In genomic region chr8:13625281-13625970, GRCm38 (mm10) we compare ENCODE assay signal across 7 mouse cellular contexts. TPM values are rescaled to one million over a fixed set of nuclear protein-coding genes. Genes with fewer than 3 reads are reported as not detected.
DNase-seq lines count a peak whose midpoint lies in the region; ATAC-seq and TF ChIP-seq lines count a peak whose summit lies in the region.

No protein-coding gene starts in this region.

- H3K36me3 ChIP-seq in kidney, embryonic 15.5 days = peaks cover 6% of the 10 kb centered on the region
- H3K36me3 ChIP-seq in embryonic facial prominence, embryonic 15.5 days = 0 out of 2 replicates have a peak, but pooled peaks cover 8% of the 10 kb centered on the region
- H3K36me3 ChIP-seq in hindbrain, embryonic 15.5 days = no peaks in the 10 kb centered on the region
- peaks cover 7% of the 10 kb centered on the region for H3K36me3 ChIP-seq in myocyte (ENCODE audit: control insufficient read depth, insufficient read depth)

- H3ac ChIP-seq in myocyte (ENCODE audit: control insufficient read depth, insufficient read length) = no peak overlapping the region

- peak overlapping the region; percentile 51; the same call in 1 of the 2 replicates for H3K27ac ChIP-seq in kidney, embryonic 15.5 days
- peak overlapping the region; percentile 71 for H3K27ac ChIP-seq in embryonic facial prominence, embryonic 15.5 days (replicated peaks)
- peak overlapping the region; percentile 82 for H3K27ac ChIP-seq in hindbrain, embryonic 15.5 days (replicated peaks)

- H3K4me2 ChIP-seq in kidney, embryonic 15.5 days = no peak overlapping the region
- H3K4me2 ChIP-seq in embryonic facial prominence, embryonic 15.5 days (replicated peaks) = no peak overlapping the region
- no peak overlapping the region for H3K4me2 ChIP-seq in hindbrain, embryonic 15.5 days
- peak overlapping the region; percentile 41 for H3K4me2 ChIP-seq in myocyte (ENCODE audit: low read depth)

- 0 out of 2 replicates have a peak, but pooled peaks cover 3% of the 10 kb centered on the region for H3K9me3 ChIP-seq in kidney, embryonic 15.5 days (replicated peaks)
- no peaks in the 10 kb centered on the region for H3K9me3 ChIP-seq in embryonic facial prominence, embryonic 15.5 days (replicated peaks)
- no peaks in the 10 kb centered on the region for H3K9me3 ChIP-seq in hindbrain, embryonic 15.5 days

- no peak for ATAC-seq in kidney, embryonic 15.5 days (replicated peaks; ENCODE audit: low FRiP score)
- no peak for ATAC-seq in embryonic facial prominence, embryonic 15.5 days (ENCODE audit: insufficient number of reproducible peaks, low FRiP score, low TSS enrichment, low read depth)
- ATAC-seq in hindbrain, embryonic 15.5 days (ENCODE audit: low FRiP score, low read depth) = no peak

- WGBS in kidney, embryonic 15.5 days = 69% methylated on average over 5 of the region's 5 CpGs
- WGBS in embryonic facial prominence, embryonic 15.5 days = 63% methylated on average over 5 of the region's 5 CpGs
- 81% methylated on average over 5 of the region's 5 CpGs for WGBS in hindbrain, embryonic 15.5 days

- TF ChIP-seq POLR2A in myocyte (IDR thresholded peaks at IDR 0.05; ENCODE audit: insufficient read length, low read depth) = no peak

- peaks cover 25% of the 10 kb centered on the region for H3K4me1 ChIP-seq in kidney, embryonic 15.5 days
- H3K4me1 ChIP-seq in embryonic facial prominence, embryonic 15.5 days = peaks cover 45% of the 10 kb centered on the region
- H3K4me1 ChIP-seq in hindbrain, embryonic 15.5 days (replicated peaks) = peaks cover 40% of the 10 kb centered on the region

- no peaks in the 10 kb centered on the region for H3K27me3 ChIP-seq in kidney, embryonic 15.5 days
- H3K27me3 ChIP-seq in embryonic facial prominence, embryonic 15.5 days = no peaks in the 10 kb centered on the region
- H3K27me3 ChIP-seq in hindbrain, embryonic 15.5 days = no peaks in the 10 kb centered on the region
- H3K27me3 ChIP-seq in myocyte (ENCODE audit: control insufficient read depth, insufficient read depth, insufficient read length) = no peaks in the 10 kb centered on the region

- DNase-seq in kidney, adult 18-20 months = no peak
- DNase-seq in adrenal gland, postnatal 10 days = no peak
- no peak for DNase-seq in spleen, postnatal 36 days (ENCODE audit: low spot score in 2 of 2)

- H3K9ac ChIP-seq in kidney, embryonic 15.5 days = no peak overlapping the region
- no peak overlapping the region for H3K9ac ChIP-seq in embryonic facial prominence, embryonic 15.5 days
- no peak overlapping the region for H3K9ac ChIP-seq in hindbrain, embryonic 15.5 days

- no peak overlapping the region for H3K4me3 ChIP-seq in kidney, embryonic 15.5 days (replicated peaks)
- no peak overlapping the region for H3K4me3 ChIP-seq in embryonic facial prominence, embryonic 15.5 days (replicated peaks)
- no peak overlapping the region for H3K4me3 ChIP-seq in hindbrain, embryonic 15.5 days
- no peak overlapping the region for H3K4me3 ChIP-seq in myocyte

- peaks cover 28% of the 10 kb centered on the region for H3K79me2 ChIP-seq in myocyte (ENCODE audit: control insufficient read depth, insufficient read depth)

TF ChIP-seq in myocyte, 11 proteins besides CTCF, POLR2A, EP300 and RAD21:
- TF ChIP-seq USF1 (IDR thresholded peaks at IDR 0.05; ENCODE audit: low read depth) (no peak), MYOG (IDR thresholded peaks at IDR 0.05; ENCODE audit: control insufficient read depth in 1 of 3, insufficient read depth in 1 of 3, insufficient read length in 2 of 3, low read depth in 2 of 3) (peak in 1 of 3 experiments; percentile 40), POLR2AphosphoS2 (IDR thresholded peaks at IDR 0.05; ENCODE audit: insufficient read length, low read depth) (no peak), MYOD1 (IDR thresholded peaks at IDR 0.05; ENCODE audit: control insufficient read depth in 1 of 3, insufficient read length in 2 of 3, low read depth in 2 of 3) (no peak)
TF ChIP-seq in myocyte: peak in this region for 1.

RNA-seq across cellular contexts. Expression of gene Rasa3, which starts 52.0 kb away (rescaled TPM):
- 23.2 and 23.5 TPM in 2 replicates for polyA plus RNA-seq in kidney, embryonic 15.5 days (2015; fragmentation: Nextera tagmentation; extraction: Ambion mirVana)
- polyA plus RNA-seq in embryonic facial prominence, embryonic 15.5 days (2015; fragmentation: Nextera tagmentation; extraction: Ambion mirVana) = 36.0 and 37.4 TPM in 2 replicates
- polyA plus RNA-seq in hindbrain, embryonic 15.5 days (2015; fragmentation: Nextera tagmentation; extraction: Ambion mirVana) = 33.5 and 43.1 TPM in 2 replicates
- 39.6 TPM for polyA plus RNA-seq in myocyte (2012; fragmentation: generic; extraction: Trizol)
- total RNA-seq in adrenal gland, postnatal 10 days (2021) = 10 to 100 TPM; 32.5 to 39.5 TPM
